ENCODE assay signal across 10 mouse cellular contexts in genomic region chr17:5132296-5132986, GRCm38 (mm10).
DNase-seq lines count a peak whose midpoint lies in the region; ATAC-seq and TF ChIP-seq lines count a peak whose summit lies in the region.
"Had no signal": no experiment of that assay in that cellular context is flagged by ENCODE, and none has a peak within 500 bp of the region (broad histone marks: within the 10 kb centered on the region; RNA-seq: fewer than 3 reads in every experiment).

No protein-coding gene starts in this region.

- 84% methylated on average over 14 of the region's 14 CpGs for WGBS in kidney, embryonic 14.5 days
- WGBS in kidney, adult 2 months: 45% methylated on average over 14 of the region's 14 CpGs

- TF ChIP-seq CTCF in kidney, adult 2 months (conservative IDR thresholded peaks at IDR 0.05; ENCODE audit: insufficient read depth, insufficient read length, low read depth, low read length): no peak

- H3K36me3 ChIP-seq in kidney, embryonic 14.5 days (ENCODE audit: control insufficient read depth, insufficient read depth, low read length): peaks cover under 1% of the 10 kb centered on the region; the same call in 1 of the 2 replicates
- H3K36me3 ChIP-seq in kidney, adult 2 months (ENCODE audit: control insufficient read depth, insufficient read depth, low read length): no peaks in the 10 kb centered on the region

- no peak overlapping the region for H3K9ac ChIP-seq in kidney, embryonic 14.5 days (ENCODE audit: low read depth, low read length)

- no peak overlapping the region for H3K4me3 ChIP-seq in kidney, embryonic 14.5 days (ENCODE audit: low read length)
- no peak overlapping the region for H3K4me3 ChIP-seq in kidney, adult 2 months (ENCODE audit: insufficient read depth, low read depth, low read length)

- TF ChIP-seq POLR2A in kidney, adult 2 months (IDR thresholded peaks at IDR 0.05; ENCODE audit: low read depth, low read length): no peak

- no peak for ATAC-seq in kidney, embryonic 14.5 days (ENCODE audit: low FRiP score, low TSS enrichment)
- no peak for ATAC-seq in megakaryocyte-erythroid progenitor cell, adult 5-6 weeks (replicated peaks; ENCODE audit: low FRiP score, low TSS enrichment, poor library complexity, severe bottlenecking)

- H3K9me3 ChIP-seq in kidney, embryonic 14.5 days (ENCODE audit: control insufficient read depth, low read length): no peaks in the 10 kb centered on the region
- H3K9me3 ChIP-seq: G1E had no signal

- no peak overlapping the region for H3K27ac ChIP-seq in kidney, embryonic 14.5 days (ENCODE audit: low read depth, low read length)
- H3K27ac ChIP-seq in kidney, adult 2 months (ENCODE audit: insufficient read depth, low read depth, low read length): peak overlapping the region; percentile 61

- H3K4me2 ChIP-seq in kidney, embryonic 14.5 days (replicated peaks; ENCODE audit: low read depth, low read length): no peak overlapping the region

- peaks cover 7% of the 10 kb centered on the region; the same call in 1 of the 2 replicates for H3K4me1 ChIP-seq in kidney, embryonic 14.5 days (ENCODE audit: control insufficient read depth, insufficient read depth, low read length)
- H3K4me1 ChIP-seq in kidney, adult 2 months (ENCODE audit: control insufficient read depth, insufficient read depth, low read length): peaks cover 26% of the 10 kb centered on the region

- peak; percentile 66 for DNase-seq in kidney, adult 11 months
- DNase-seq in 416B (ENCODE audit: low read depth) (peak; percentile 79), NIH3T3 (ENCODE audit: low read depth) (peak; percentile 30)
- peak; percentile 84 for DNase-seq in kidney, adult 2 months
- no peak for DNase-seq in embryo, embryonic 10 days (ENCODE audit: low spot score)
- no peak for DNase-seq in right cerebral cortex, postnatal 10 days (ENCODE audit: low spot score in 2 of 2)
- DNase-seq: heart, postnatal 36 days had no signal

- H3K27me3 ChIP-seq in kidney, embryonic 14.5 days (ENCODE audit: control insufficient read depth, insufficient read depth, low read length): no peaks in the 10 kb centered on the region
- no peaks in the 10 kb centered on the region for H3K27me3 ChIP-seq in kidney, adult 2 months (replicated peaks; ENCODE audit: control insufficient read depth, insufficient read depth, low read length)

Comparison
In these comparisons a context has a peak if more than half of its experiments do, and no peak if none do; other contexts are left out.
1. DNase-seq: peak in kidney, adult 11 months (single experiment), 416B (single experiment), NIH3T3 (single experiment) and kidney, adult 2 months (single experiment); none in embryo, embryonic 10 days (single experiment) and right cerebral cortex, postnatal 10 days (0 of 2).